Mouse (Mus musculus): ENCODE results near the gene Hnrnpf. TPM values are rescaled to one million over a fixed set of nuclear protein-coding genes. Genes with fewer than 3 reads are reported as not detected.
"Not testable (repeated sequence)": the region's sequence is repeated elsewhere in the genome, so short reads cannot be mapped to it uniquely, and the experiment has no call there.

Hnrnpf gene
- total RNA-seq (2021), result 100 to 1,000 TPM; 157 to 164 TPM
- long read RNA-seq, transcript Hnrnpf-209 (3 exons, 2,280 nt), result minor isoform, 16 of 175 reads
- long read RNA-seq, transcript Hnrnpf-208 (4 exons, 956 nt), result minor isoform, 12 of 175 reads
- long read RNA-seq, transcript Hnrnpf-210 (1 exons, 1,922 nt), result minor isoform, 29 of 175 reads
- long read RNA-seq, transcript Hnrnpf-201 (4 exons, 2,147 nt), result major isoform, 56 of 175 reads
- long read RNA-seq, partial matches to known transcripts, result 54 of 175 reads
- long read RNA-seq, other reads (novel, unspliced or antisense), result 7 of 175 reads

DNA sequence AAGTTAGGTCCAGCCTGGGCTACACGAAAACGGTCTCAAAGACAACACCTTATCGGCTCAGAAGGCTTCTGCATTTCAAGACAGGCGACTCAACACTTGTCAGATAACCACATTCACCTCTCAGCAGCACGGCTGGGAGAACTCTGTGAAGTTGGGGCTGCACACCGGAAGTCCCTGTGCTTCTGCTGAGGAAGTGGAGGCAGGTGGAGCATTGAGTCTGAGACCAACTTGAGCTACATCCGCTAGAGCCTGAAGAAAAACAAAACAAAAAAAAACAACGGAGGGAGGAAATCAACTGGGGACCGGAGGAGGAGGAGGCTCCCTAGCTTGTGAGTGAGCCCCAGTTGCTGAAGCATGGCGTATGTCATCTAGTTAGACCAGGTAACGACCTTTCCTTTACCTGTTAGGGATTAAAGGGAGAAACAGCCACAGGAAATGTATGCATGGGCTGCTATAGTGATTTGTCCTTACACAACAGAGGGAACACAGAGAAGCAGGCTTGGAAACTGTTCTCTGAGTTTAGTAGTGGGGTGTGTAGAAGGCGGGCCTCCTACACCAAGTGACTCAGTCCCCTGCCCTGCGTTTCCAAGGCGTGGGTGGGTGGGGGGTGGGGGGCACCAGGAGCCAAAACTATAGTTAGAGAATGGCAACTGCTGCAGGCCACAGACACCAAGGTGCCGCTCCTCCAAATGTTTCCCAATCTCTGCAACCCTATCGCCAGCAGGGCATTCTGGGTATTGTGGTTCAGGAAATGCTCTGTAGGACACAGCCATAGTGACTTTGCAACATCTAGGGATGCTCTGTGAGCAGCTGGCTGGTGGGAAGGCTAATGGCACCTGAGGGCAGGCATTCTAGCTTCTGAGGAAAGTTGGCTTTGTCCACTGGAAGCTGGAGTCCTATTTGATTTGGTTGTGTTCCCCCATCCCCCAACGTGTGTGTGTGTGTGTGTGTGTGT lies at the start of gene Hnrnpf:
Gene Hnrnpf (plus strand): TSS at position 199 of the 955 bp plus-strand sequence.
- DNase-seq (ENCODE audit: low spot score in 2 of 2), result no peak

DNA sequence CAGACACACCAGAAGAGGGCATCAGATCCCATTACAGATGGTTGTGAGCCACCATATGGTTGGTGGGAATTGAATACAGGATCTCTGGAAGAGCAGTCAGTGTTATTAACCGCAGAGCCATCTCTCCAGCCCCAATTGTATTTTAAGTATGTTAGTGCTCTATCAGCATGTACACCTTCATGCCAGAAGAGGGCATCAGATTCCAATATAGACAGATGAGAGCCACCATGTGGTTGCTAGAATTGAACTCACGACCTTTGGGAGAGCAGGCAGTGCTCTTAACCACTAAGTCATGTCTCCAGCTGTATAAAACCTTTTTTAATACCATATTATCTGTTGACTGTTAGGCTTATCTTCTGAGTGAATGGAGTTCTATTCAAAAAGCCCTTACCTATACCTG lies 48.4 kb upstream of the Hnrnpf start:
- DNase-seq (ENCODE audit: low spot score in 2 of 2), result no peak

DNA sequence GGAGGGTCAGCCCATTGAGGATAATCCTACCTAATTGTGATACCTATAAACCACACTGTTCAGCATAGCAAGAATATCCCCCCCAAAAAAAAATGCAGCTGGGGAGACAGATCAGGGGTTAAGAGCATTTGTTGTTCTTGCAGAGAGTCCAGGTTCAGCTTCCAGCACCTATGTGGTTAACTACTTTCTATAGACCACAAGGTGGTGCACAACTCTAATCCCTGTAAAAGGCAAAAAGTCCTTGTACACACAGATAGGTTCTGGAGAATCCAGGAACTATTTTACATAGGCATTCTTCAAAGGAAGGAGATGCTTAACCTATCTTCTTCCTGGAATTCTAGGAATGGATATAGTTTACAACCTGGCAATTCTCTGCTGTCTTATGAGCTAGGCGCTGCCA lies 42.1 kb upstream of the Hnrnpf start:
- no peak for DNase-seq (ENCODE audit: low spot score in 2 of 2)

DNA sequence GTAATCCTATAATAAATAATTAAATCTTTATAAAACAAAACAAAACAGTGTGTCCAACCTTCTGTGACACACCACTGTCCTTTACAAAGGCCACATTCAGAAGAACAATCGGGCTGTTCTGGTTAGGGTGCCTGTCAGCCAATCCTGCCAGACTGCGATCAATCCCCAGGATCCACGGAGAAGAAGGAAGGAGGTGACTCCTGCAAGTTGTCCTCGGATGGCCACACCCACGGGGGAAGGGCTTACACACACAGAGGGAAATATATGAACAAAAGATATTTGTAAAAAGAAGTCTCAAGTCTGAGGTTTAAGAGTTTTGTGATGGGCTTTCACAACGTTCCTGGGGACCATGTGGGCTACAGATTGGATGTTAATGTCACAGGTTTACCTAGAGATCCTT lies 38.3 kb upstream of the Hnrnpf start, which contains the start of gene Zfp239:
Gene Zfp239 (plus strand): TSS at position 253 of the 400 bp plus-strand sequence.
- DNase-seq (ENCODE audit: low spot score in 2 of 2), result no peak

DNA sequence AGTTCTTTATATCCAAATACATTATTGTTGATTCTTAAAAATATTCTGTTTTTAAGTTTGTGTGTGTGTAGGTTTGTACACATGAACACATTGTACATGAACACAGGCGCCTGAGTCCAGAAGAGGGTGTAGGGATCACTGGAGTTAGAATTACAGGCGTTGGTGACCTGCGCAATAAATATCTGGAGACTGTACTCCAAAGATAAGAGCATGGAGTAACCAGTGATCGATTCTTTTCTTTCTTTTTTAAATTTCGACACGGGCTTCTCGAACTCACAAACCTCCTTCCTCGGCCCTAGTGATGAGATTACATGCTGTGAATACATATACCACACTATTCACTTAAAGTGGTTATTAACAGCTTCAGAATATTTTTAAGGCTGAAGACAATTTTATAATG lies 37.7 kb upstream of the Hnrnpf start:
- no peak for DNase-seq (ENCODE audit: low spot score in 2 of 2)

DNA sequence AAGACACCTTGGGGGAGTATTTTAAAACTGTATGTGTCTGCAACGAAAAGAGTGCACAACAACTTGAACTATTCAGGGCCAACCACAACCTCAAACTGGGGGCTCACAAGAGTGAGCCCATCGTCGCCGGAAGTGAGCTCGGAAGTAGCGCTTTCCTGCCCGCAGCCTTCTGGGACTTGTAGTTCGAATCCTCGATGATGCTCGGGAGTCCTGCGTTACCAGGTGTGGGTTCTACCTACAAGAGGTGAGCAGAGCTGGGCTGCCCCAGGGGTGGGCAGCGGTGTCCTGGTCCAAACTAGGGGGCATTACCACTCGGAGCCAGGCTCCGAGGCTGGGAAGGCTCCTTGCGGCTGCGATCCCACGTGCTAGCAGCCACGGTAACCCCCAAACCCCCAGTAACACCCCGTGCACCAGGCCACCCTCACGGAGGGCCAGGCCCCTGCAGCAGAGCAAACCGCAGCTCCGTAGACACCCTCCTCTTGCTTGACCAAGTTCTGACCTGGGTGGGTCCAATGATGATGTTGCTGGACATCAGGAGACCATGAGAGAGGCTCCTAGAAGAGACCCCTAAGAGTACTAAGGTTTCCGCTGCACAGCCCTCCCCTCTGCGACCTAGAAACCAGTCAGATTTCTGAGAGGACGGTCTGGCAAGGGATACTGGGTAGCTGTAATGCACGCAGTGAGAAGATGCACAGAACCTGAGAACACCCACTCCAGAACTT lies 37.1 kb upstream of the Hnrnpf start:
- peak; percentile 56 to 65 for DNase-seq (ENCODE audit: low spot score in 2 of 2)

DNA sequence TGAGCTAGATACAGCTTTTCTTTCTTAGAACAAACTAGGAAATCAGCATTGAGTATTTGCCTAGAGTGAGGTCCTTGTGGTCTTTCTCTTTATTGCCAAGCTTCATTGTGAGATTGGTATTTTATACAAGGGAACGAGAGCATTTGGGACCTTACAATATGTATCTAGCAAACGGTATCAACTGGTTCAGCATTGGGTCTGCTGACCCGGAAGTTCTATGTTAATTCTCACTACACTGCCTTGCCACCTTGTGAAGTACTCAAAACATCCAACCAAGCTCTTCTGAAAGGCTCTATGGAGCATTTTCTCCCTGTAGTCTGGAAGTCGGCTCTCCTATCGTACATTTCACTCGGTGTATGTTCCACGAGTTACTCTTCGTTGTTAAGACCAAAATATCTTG lies 36.4 kb upstream of the Hnrnpf start:
- DNase-seq (ENCODE audit: low spot score in 2 of 2), result no peak

DNA sequence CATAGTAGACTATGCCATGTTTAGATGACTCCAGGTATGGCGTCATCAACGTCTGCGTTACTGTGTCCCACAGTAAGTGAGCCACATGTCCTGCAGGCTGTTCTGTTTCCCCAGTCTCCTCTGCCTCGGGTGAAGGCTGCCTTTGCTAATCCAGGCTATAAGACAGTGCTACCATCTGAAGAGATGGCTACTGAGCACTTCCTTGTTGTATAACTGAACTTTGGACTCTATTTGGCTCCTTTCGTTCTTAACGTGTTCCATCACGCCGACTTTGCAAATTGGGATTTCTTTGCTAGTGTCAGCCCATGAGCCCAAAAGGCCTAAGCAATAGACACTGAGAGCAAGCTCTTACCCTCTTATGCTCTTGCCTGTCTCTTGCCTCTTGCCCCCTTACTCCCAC lies 31.9 kb upstream of the Hnrnpf start:
- no peak for DNase-seq (ENCODE audit: low spot score in 2 of 2)

DNA sequence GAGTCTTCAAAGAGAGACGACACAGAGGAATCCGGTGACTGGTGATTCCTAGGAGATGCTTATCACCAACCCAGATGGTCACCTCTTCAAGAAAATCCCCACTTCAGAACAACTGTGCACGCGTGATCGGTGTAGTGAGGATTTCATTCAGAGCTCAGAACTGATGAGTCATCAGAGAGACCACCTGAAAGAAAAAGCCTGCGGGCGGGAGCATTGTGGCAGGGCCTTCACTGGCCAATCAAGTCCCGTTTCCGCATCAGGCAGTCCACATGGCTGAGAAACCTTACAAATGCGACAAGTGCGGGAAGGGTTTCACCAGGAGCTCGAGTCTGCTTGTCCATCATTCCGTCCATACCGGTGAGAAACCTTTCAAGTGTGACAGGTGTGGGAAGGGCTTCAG lies 29.1 kb upstream of the Hnrnpf start:
- no peak for DNase-seq (ENCODE audit: low spot score in 2 of 2)

DNA sequence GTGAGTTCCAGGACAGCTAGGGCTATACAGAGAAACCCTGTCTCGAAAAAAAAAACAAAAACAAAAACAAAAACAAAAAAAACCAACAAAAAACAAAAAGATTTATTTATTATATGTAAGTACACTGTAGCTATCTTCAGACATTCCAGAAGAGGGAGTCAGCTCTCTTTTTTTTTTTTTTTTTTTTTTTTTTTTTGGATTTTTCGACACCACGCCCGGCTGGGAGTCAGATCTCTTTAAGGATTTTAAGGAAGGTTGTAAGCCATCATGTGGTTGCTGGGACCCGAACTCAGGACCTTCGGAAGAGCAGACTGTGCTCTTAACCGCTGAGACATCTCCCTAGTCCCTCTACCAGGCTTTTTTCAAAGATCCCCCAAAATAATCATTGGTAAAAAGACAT lies 26.7 kb upstream of the Hnrnpf start:
- not testable (repeated sequence) for DNase-seq (ENCODE audit: low spot score in 2 of 2)

DNA sequence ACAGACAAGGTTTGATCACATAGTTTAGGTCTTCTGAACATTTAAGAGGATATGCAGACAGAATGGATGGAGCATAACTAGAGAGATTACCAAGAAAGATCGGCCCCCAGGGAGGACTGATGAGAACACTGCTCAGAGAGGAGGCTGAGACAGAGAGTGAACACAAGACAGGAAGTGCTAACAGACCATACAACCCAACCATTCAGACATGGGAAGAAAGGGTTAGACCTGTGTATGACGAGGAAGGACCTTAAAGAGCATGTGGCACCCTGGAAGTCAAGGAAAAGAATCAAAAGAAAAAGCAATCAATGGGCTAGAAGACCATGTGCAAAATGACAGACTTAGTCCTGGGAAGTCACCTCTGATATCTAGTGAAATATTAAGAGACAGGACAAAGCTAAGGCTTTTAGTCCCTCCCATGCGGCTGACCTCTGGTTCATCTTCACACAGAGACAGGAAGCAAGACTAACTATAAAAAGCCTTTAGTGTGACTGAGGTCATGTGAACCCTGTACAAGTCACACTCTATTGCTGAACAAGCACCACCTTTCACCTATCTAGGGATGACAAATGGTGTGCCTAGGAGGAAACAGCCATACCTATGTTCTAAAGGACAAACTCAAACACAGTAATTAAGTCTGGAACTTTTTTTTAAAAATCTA lies 25.4 kb upstream of the Hnrnpf start:
- no peak for DNase-seq (ENCODE audit: low spot score in 2 of 2)

DNA sequence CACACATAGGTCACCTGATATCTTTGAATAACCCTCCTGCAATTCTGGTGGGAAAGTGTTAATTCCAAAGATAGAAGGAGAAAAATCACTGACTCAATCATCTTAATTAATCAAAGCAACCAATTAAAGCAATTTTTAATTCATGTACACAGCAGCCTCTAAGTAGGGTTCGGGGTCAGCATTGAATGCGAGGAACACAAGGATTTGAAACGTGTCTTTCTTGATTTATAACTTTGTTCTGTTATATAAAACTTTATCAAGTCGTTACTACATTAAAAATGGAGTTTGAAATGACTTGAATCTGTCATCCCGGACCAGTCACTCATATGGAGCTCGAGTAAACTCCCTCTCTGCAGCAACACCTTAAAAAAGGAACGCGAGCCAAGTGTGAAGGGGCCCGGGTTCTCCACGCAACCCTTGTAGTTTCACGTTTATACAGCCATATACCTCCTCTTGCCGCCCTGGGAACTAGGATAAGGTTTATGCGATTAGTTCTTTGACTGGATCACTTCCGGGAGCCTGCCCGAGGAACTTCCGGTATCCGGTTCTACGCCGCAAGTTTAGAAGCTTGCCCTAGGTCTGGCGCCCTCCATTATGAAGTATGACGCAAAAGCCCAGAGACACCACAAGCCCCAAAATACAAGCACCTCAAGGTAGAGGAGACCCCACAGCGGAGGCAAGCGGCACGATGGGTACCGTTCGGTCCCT lies 21.3 kb upstream of the Hnrnpf start:
- no peak for DNase-seq (ENCODE audit: low spot score in 2 of 2)

DNA sequence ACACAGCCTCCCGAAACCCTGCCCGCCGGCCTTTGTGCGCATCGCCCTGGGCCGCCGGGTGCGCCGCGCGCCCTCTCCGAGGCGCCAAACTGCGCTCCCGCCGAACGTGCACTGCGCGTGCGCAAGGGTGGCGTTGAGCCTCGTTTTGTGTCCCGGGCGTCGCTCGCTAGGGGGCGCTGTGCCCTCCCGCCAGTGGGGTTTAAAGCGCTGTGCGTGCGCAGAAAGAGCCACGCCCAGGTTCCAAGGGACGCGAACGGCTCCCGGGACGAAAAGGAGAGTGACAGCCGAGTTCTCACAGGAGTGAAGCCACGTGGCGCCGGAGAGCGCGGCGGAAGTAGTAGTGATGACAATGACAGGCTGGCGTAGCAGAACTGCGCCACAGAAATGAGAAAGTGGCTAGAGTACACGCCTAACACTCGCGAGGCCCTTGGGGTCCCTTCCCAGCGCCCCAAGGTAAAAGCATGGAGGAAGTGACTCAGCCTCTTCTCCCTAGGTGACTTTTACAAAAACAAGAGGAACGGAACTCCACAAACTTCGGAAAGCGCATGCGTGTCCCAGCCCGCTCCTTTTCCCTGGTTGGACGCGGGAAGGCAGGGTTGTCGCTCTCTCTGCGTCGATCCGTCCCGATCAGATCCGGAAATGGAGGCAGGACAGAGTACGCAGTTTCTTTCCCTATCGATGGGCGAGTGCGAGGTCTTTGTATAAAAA lies 20.6 kb upstream of the Hnrnpf start:
- peak; percentile 100 for DNase-seq (ENCODE audit: low spot score in 2 of 2)

DNA sequence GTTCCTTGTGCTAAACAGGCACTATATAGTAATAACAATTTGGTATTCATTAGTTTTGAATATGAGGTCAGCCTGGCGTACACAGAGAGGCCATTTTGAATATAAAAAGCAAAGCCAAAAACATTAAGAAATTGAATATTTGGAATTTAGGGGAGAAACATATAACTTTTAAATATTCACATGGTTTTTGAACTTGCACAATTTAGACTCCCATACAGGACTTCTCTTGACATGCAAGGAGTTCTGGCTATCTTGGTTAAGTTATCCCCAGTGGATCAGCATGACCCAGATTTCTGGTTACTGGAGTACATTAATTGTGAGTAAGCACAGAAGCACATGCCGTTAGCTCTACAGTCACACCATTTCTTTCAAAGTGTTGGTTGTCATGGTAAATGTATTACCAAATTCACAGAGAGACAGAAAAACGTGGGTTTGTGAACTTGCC lies 19.7 kb upstream of the Hnrnpf start:
- DNase-seq (ENCODE audit: low spot score in 2 of 2), result no peak

DNA sequence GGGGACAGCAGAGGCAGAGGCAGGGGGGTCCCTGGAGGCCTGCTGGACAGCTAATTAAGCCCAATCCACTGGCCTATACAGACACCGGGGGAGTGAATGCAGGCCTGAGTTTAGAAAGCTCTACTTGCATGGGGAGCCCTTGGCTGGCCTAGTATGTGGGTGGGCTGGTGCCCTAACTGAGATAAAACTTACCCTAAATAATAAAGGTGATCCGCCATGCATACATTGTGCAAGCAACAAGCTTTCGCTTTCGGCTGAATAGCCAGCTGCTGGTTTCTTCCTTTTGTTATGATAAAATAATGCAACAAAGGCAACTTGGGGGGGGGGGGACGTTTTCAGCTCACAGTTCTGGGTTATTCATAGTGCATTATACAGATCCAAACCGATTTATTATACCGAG lies 18.9 kb upstream of the Hnrnpf start:
- DNase-seq (ENCODE audit: low spot score in 2 of 2), result no peak

DNA sequence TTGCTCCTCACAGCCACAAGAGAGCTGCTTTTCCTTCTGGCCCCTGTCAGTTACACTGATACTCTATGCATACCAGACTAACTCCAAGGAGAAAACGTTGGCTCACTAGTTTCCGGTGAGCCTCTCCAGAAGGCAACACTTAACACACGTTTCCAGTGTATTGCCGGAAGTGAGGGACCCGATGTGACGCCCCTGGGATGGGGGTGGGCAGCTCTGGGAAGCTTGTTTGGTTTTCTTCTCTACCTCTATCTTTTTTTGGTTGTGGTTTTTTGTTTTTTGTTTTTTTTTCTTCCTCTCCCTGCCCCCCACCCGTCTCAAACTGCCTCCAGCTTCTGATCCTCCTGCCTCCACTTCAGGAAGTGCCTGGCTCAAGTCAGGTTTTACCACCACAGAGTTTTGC lies 18.1 kb upstream of the Hnrnpf start:
- DNase-seq (ENCODE audit: low spot score in 2 of 2), result no peak

DNA sequence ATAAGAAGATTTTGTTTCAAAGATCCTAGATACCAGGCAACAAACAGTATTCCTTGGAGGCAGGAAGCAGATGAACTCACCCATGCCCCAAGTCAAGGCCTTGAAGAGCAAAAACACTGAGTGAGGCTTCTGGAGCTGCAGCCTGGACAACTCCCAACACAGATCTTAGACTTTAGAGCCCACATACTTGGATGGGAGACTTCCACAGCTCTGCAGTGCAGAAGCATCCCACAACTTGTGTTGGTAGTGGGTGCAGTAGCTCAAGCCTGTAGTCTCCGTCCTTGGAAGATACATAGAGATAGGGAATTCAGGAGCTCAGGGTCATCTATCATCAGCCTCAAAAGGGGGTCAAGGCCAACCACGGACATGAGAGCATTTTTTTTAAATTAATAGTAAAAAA lies 14.2 kb upstream of the Hnrnpf start:
- DNase-seq (ENCODE audit: low spot score in 2 of 2), result no peak

DNA sequence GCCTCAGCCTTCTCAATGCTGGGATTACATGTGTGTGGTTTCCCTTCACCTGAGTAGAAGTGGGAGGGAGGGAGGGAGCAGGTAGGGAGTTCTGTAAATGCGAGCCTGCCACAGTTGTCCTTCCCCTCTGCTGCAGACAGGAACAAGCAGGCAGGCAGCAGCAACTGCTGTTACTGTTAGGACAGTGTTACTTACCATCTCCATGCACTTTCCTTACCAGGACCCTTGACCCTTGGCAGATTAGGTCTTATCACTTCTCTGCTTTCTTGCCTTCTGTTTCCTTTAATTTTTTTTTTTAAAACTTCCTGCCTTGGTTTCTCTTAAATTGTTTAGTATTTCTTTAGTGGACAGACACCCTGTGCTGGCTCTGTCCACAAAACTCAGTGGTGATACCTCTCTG lies 12.1 kb upstream of the Hnrnpf start:
- no peak for DNase-seq (ENCODE audit: low spot score in 2 of 2)

DNA sequence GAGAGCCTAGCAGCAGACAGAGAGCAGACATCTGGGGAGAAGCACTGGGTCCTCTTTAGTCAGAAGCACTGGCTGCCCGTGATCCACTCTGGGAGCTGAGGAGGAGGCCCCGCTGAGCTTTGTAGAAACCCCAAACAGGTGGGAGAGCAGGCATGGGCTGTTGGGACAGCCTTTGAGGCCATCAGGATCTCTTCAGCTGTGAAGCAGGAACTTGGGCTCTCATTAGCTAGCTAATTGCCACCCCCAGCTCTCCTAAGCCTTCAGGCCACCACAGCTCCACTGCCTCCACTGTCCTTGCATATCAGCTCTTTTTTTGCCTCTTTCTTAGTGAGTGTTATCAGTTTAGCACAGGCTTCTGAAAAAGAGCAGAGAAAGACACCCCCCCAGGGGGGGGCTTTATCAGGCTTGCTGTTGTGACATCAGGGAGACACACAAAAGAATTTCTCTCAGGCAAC lies 11.5 kb upstream of the Hnrnpf start:
- DNase-seq (ENCODE audit: low spot score in 2 of 2), result no peak

DNA sequence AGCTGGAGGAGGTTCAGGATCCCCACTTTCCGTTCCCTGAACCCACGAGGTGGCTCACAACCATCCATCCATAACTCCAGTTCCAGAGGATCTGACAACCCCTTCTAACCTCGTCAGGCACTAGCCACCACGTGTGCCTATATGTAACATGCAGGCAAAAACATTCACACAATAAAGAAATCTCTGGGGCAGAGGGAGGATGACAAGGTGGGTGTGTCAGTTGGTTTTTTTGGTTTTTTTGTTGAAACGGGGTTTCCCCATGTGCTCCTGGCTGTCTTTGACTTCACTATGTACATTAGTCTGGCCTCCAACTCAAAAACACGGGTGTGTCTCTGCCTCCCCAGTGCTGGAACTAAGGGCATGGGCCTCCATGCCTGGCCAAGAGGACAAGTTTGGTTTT lies 9.9 kb upstream of the Hnrnpf start:
- no peak for DNase-seq (ENCODE audit: low spot score in 2 of 2)
